Mouse (Mus musculus): Measurements from ENCODE around the gene Mast1. TPM values are rescaled to one million over a fixed set of nuclear protein-coding genes. Genes with fewer than 3 reads are reported as not detected.

The Mast1 gene
- polyA plus RNA-seq, 1 experiment from 2014 or later, result 74.7 TPM

GRCm38 (mm10) chr8:84902920-84903661 lies 34.1 kb downstream of the Mast1 start:
- Histone ChIP-seq H3K4me3 (replicated peaks) (peak overlapping the region; percentile 54), H3K27me3 (replicated peaks) (peaks cover 18% of the 10 kb centered on the region), H3K9me3 (replicated peaks) (no peaks in the 10 kb centered on the region), H3K4me2 (peak overlapping the region; percentile 98), H3K4me1 (peaks cover 14% of the 10 kb centered on the region), H3K27ac (replicated peaks) (no peak overlapping the region), H3K9ac (replicated peaks) (peak overlapping the region; percentile 56), H3K36me3 (no peaks in the 10 kb centered on the region)
- peak; percentile 80 for ATAC-seq (ENCODE audit: low FRiP score)
- under 1% methylated on average over 68 of the region's 68 CpGs for WGBS

- Histone ChIP-seq H3K27me3 (replicated peaks) (peaks cover 18% of the 10 kb centered on the region), H3K4me3 (replicated peaks) (peak overlapping the region; percentile 54), H3K9ac (replicated peaks) (peak overlapping the region; percentile 56), H3K9me3 (replicated peaks) (no peaks in the 10 kb centered on the region), H3K27ac (replicated peaks) (no peak overlapping the region), H3K4me1 (peaks cover 14% of the 10 kb centered on the region), H3K4me2 (peak overlapping the region; percentile 98), H3K36me3 (no peaks in the 10 kb centered on the region)
- 4% methylated on average over 24 of the region's 24 CpGs for WGBS
- ATAC-seq (ENCODE audit: low FRiP score), result no peak; the same call in 1 of the 2 replicates
Measured at GRCm38 (mm10) chr8:84902367-84902919, 34.7 kb downstream of the Mast1 start.

GRCm38 (mm10) chr8:84901752-84902151 lies 35.4 kb downstream of the Mast1 start, which contains the start of gene Klf1:
TSS of gene Klf1 (plus strand) at chr8:84901928.
- no peak for ATAC-seq (ENCODE audit: low FRiP score)
- Histone ChIP-seq H3K4me1 (peaks cover 14% of the 10 kb centered on the region), H3K9ac (replicated peaks) (peak within 1 kb of the TSS; percentile 56), H3K4me2 (peak within 1 kb of the TSS; percentile 98), H3K27me3 (replicated peaks) (peaks cover 18% of the 10 kb centered on the region), H3K27ac (replicated peaks) (no peak within 1 kb of the TSS), H3K36me3 (no peaks in the 10 kb centered on the region), H3K4me3 (replicated peaks) (peak within 1 kb of the TSS; percentile 54), H3K9me3 (replicated peaks) (no peaks in the 10 kb centered on the region)
- 87% methylated on average over 3 of the region's 3 CpGs for WGBS

GRCm38 (mm10) chr8:84901071-84901470 lies 36.1 kb downstream of the Mast1 start:
- Histone ChIP-seq H3K27me3 (replicated peaks) (peaks cover 18% of the 10 kb centered on the region), H3K4me3 (replicated peaks) (no peak overlapping the region), H3K27ac (replicated peaks) (no peak overlapping the region), H3K9ac (replicated peaks) (no peak overlapping the region), H3K4me1 (peaks cover 14% of the 10 kb centered on the region), H3K36me3 (no peaks in the 10 kb centered on the region), H3K4me2 (no peak overlapping the region), H3K9me3 (replicated peaks) (no peaks in the 10 kb centered on the region)
- no peak for ATAC-seq (ENCODE audit: low FRiP score)
- 68% methylated on average over 4 of the region's 4 CpGs for WGBS

- Histone ChIP-seq H3K4me3 (replicated peaks) (no peak overlapping the region), H3K9me3 (replicated peaks) (no peaks in the 10 kb centered on the region), H3K27me3 (replicated peaks) (0 out of 2 replicates have a peak, but pooled peaks cover 4% of the 10 kb centered on the region), H3K4me2 (no peak overlapping the region), H3K27ac (replicated peaks) (no peak overlapping the region), H3K9ac (replicated peaks) (no peak overlapping the region), H3K4me1 (peaks cover 23% of the 10 kb centered on the region), H3K36me3 (peaks cover 1% of the 10 kb centered on the region)
- ATAC-seq (ENCODE audit: low FRiP score), result no peak
- 81% methylated on average over 5 of the region's 5 CpGs for WGBS
Measured at GRCm38 (mm10) chr8:84895963-84896362, 41.2 kb downstream of the Mast1 start.

GRCm38 (mm10) chr8:84893709-84894134 lies 43.4 kb downstream of the Mast1 start, which contains the start of gene Gcdh:
TSS of gene Gcdh (minus strand) at chr8:84893921.
- peak within 1 kb of the TSS; percentile 68 for H3K4me3 ChIP-seq (replicated peaks)
- H3K4me1 ChIP-seq, result peaks cover 23% of the 10 kb centered on the region
- H3K4me2 ChIP-seq, result peak within 1 kb of the TSS; percentile 85
- no peaks in the 10 kb centered on the region for H3K9me3 ChIP-seq (replicated peaks)
- peaks cover 17% of the 10 kb centered on the region for H3K36me3 ChIP-seq
- peak; percentile 99 for ATAC-seq (ENCODE audit: low FRiP score)
- peak within 1 kb of the TSS; percentile 73 for H3K9ac ChIP-seq (replicated peaks)
- no peaks in the 10 kb centered on the region for H3K27me3 ChIP-seq (replicated peaks)
- WGBS, result under 1% methylated on average over 11 of the region's 11 CpGs
- peak within 1 kb of the TSS; percentile 69; the same call in 1 of the 2 replicates for H3K27ac ChIP-seq (replicated peaks)

GRCm38 (mm10) chr8:84892993-84893708 lies 44.0 kb downstream of the Mast1 start:
- peak; percentile 64 for ATAC-seq (ENCODE audit: low FRiP score)
- Histone ChIP-seq H3K4me1 (peaks cover 23% of the 10 kb centered on the region), H3K9ac (replicated peaks) (peak overlapping the region; percentile 73), H3K4me3 (replicated peaks) (peak overlapping the region; percentile 68), H3K27ac (replicated peaks) (peak overlapping the region; percentile 69; the same call in 1 of the 2 replicates), H3K27me3 (replicated peaks) (no peaks in the 10 kb centered on the region), H3K9me3 (replicated peaks) (no peaks in the 10 kb centered on the region), H3K4me2 (peak overlapping the region; percentile 85), H3K36me3 (peaks cover 22% of the 10 kb centered on the region)
- WGBS, result 11% methylated on average over 31 of the region's 31 CpGs

GRCm38 (mm10) chr8:84889141-84889540 lies 48.0 kb downstream of the Mast1 start:
- Histone ChIP-seq H3K4me3 (replicated peaks) (no peak overlapping the region), H3K36me3 (peaks cover 48% of the 10 kb centered on the region), H3K4me2 (no peak overlapping the region), H3K9me3 (replicated peaks) (no peaks in the 10 kb centered on the region), H3K27ac (replicated peaks) (no peak overlapping the region), H3K9ac (replicated peaks) (no peak overlapping the region), H3K4me1 (peaks cover 17% of the 10 kb centered on the region), H3K27me3 (replicated peaks) (no peaks in the 10 kb centered on the region)
- WGBS, result 100% methylated on average over 1 of the region's 1 CpGs
- ATAC-seq (ENCODE audit: low FRiP score), result no peak

- WGBS, result 96% methylated on average over 3 of the region's 3 CpGs
- no peak overlapping the region for H3K4me3 ChIP-seq (replicated peaks)
- peaks cover 13% of the 10 kb centered on the region for H3K4me1 ChIP-seq
- H3K9me3 ChIP-seq (replicated peaks), result no peaks in the 10 kb centered on the region
- H3K9ac ChIP-seq (replicated peaks), result no peak overlapping the region
- no peak overlapping the region for H3K27ac ChIP-seq (replicated peaks)
- peaks cover 48% of the 10 kb centered on the region for H3K36me3 ChIP-seq
- ATAC-seq (ENCODE audit: low FRiP score), result no peak
- H3K27me3 ChIP-seq (replicated peaks), result no peaks in the 10 kb centered on the region
- H3K4me2 ChIP-seq, result no peak overlapping the region
Measured at GRCm38 (mm10) chr8:84888280-84888679, 48.9 kb downstream of the Mast1 start.

GRCm38 (mm10) chr8:84884728-84885127 lies 52.4 kb downstream of the Mast1 start:
- Histone ChIP-seq H3K27me3 (replicated peaks) (no peaks in the 10 kb centered on the region), H3K4me2 (no peak overlapping the region), H3K4me3 (replicated peaks) (no peak overlapping the region), H3K4me1 (no peaks in the 10 kb centered on the region), H3K27ac (replicated peaks) (no peak overlapping the region), H3K9ac (replicated peaks) (no peak overlapping the region), H3K36me3 (peaks cover 39% of the 10 kb centered on the region), H3K9me3 (replicated peaks) (no peaks in the 10 kb centered on the region)
- WGBS, result 94% methylated on average over 4 of the region's 4 CpGs
- no peak for ATAC-seq (ENCODE audit: low FRiP score)

- Histone ChIP-seq H3K36me3 (no peaks in the 10 kb centered on the region), H3K27me3 (replicated peaks) (no peaks in the 10 kb centered on the region), H3K4me1 (no peaks in the 10 kb centered on the region), H3K9me3 (replicated peaks) (no peaks in the 10 kb centered on the region), H3K4me2 (no peak overlapping the region), H3K27ac (replicated peaks) (no peak overlapping the region), H3K4me3 (replicated peaks) (no peak overlapping the region), H3K9ac (replicated peaks) (no peak overlapping the region)
- 97% methylated on average over 1 of the region's 1 CpGs for WGBS
- no peak for ATAC-seq (ENCODE audit: low FRiP score)
Measured at GRCm38 (mm10) chr8:84878915-84879314, 58.2 kb downstream of the Mast1 start.
